Mouse (Mus musculus) liver, postnatal 0 days (tissue): ENCODE measurements around the gene Fbxo34. TPM values are rescaled to one million over a fixed set of nuclear protein-coding genes. Genes with fewer than 3 reads are reported as not detected.

ENCODE experiments used
- ATAC-seq: fragments of 200-750 bp; cut with Nextera tagmentation; 2 replicates; pipeline ENCODE4 v1.8.0; 2017; ENCODE audit warnings: mild to moderate bottlenecking, moderate library complexity
- DNase-seq: peaks from one replicate; pipeline ENCODE4 v3.0.0-alpha.2; 2016
- H3K27ac ChIP-seq: fragments of 300-500 bp; sonication (generic); 2 replicates; pipeline ENCODE4 v1.5.1; 2014; ENCODE audit warnings: antibody characterized with exemption, moderate library complexity, mild to moderate bottlenecking, low read depth
- H3K27me3 ChIP-seq: fragments of 300-500 bp; sonication (generic); 2 replicates; pipeline ENCODE4 v1.6.1; 2014; ENCODE audit warnings: low read length, control low read depth, mixed read lengths; ENCODE audit not compliant: insufficient read depth
- H3K36me3 ChIP-seq: fragments of 300-500 bp; sonication (generic); replicated peaks from 2 replicates; pipeline ENCODE4 v1.6.1; 2014; ENCODE audit warnings: mild to moderate bottlenecking, control low read depth, low read length, moderate library complexity, mixed read lengths; ENCODE audit not compliant: insufficient read depth
- H3K4me1 ChIP-seq: fragments of 300-500 bp; sonication (generic); 2 replicates; pipeline ENCODE4 v1.6.1; 2014; ENCODE audit warnings: antibody characterized with exemption, mild to moderate bottlenecking, control low read depth; ENCODE audit not compliant: insufficient read depth
- H3K4me2 ChIP-seq: fragments of 300-500 bp; sonication (generic); 2 replicates; pipeline ENCODE4 v1.6.1; 2014; ENCODE audit warnings: low read depth, mild to moderate bottlenecking, low read length, moderate library complexity, mixed read lengths
- H3K4me3 ChIP-seq: fragments of 300-500 bp; sonication (generic); 2 replicates; pipeline ENCODE4 v1.5.1; 2014; ENCODE audit warnings: low read depth, low read length
- H3K9ac ChIP-seq: fragments of 300-500 bp; sonication (generic); replicated peaks from 2 replicates; pipeline ENCODE4 v1.6.1; 2014; ENCODE audit warnings: mild to moderate bottlenecking, moderate library complexity
- H3K9me3 ChIP-seq: fragments of 300-500 bp; sonication (generic); 2 replicates; pipeline ENCODE4 v1.6.1; 2016; ENCODE audit warnings: mild to moderate bottlenecking, control low read depth, low read length, mixed read lengths
- CTCF ChIP-seq: sonication (generic); IDR thresholded peaks from 2 replicates; pipeline ENCODE4 v1.5.1; 2016; ENCODE audit warnings: antibody characterized with exemption, low read depth
- EP300 ChIP-seq: IDR thresholded peaks from 2 replicates; pipeline ENCODE4 v1.6.1; 2016; ENCODE audit warnings: antibody characterized with exemption, low read depth, mild to moderate bottlenecking
- WGBS: fragments of 180-500 bp; shearing (Covaris S2); extraction: QIAGEN DNeasy Blood & Tissue Kit; methylation state at CpG from one replicate; pipeline ENCODE4 v1.1.7; 2014; ENCODE audit not compliant: insufficient replicate concordance; 5-methylcytosine and 5-hydroxymethylcytosine counted together
- polyA plus RNA-seq: library from polyadenylated mRNA; unstranded; fragments of >200 nt; fragmentation: Nextera tagmentation; extraction: Ambion mirVana; gene quantifications from 2 replicates; pipeline ENCODE4 v1.2.1, GENCODE M21; 2015

Fbxo34 gene
- polyA plus RNA-seq, 1 experiment from 2014 or later: 22.1 TPM

DNA sequence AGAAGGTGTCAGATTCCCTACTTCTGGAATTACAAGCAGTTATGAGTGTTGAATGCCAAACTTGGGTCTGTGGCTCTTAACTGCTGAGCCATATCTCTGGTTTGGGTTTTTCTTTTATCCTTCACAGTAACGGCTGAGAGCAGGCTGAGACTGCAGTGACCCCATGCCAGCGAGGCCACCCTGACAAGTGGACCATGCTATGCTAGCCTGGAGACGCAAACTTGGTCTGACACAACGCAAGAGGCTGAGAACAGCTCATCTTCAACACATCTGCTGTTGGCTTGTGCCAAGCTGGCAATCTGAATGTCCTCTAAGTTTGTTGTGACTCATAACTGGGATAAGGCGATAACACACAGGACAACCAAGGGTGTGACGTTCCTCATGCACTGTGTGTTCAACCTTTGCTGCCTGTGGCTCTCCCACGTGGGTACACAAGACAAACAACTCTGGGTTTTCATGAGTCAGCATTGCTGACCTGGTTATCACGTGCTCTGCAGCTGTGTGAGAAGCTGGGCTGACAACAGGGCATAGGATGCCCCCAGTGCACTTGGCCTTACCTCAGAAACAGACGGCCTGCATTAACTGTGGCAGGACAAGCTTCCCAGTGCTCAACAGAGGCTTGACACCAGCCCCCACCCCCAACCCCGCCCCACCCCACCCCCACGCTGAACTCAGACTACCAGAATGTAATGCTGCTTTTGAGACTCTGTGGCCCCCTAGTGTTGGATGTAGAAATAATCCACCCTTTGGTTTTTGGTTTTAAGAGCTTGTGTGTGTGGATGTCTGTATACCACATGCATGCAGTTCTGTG is 83.3 kb downstream of the Fbxo34 start:
- peak overlapping the region; percentile 39 for H3K4me2 ChIP-seq
- H3K4me3 ChIP-seq: no peak overlapping the region
- H3K27ac ChIP-seq: peak overlapping the region; percentile 96
- no peaks in the 10 kb centered on the region for H3K27me3 ChIP-seq
- peaks cover 8% of the 10 kb centered on the region for H3K36me3 ChIP-seq
- DNase-seq (peak; percentile 86), ATAC-seq (peak; percentile 95)
- WGBS: 18% methylated on average over 11 of the region's 11 CpGs
- peak overlapping the region; percentile 47 for H3K9ac ChIP-seq
- H3K4me1 ChIP-seq: peaks cover 30% of the 10 kb centered on the region
- H3K9me3 ChIP-seq: no peaks in the 10 kb centered on the region
- TF ChIP-seq EP300 (peak; percentile 98), CTCF (peak; percentile 70)

DNA sequence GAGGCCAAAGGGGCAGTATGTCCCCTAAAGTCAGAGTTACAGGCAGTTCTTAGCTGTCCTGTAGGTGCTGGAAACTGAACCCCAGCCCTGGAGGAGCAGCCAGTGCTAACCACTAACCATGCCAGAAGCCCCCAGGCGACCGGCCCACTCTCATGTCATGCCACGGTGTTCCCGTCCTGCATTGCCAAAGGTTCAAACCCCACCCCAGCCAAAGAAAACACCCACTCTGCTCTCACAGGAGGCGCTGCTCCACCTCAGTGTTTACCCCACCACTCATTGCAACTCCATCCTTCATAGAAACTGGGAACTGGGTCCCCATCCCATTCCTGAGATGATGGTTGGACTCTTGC is 83.9 kb downstream of the Fbxo34 start:
- H3K4me3 ChIP-seq: no peak overlapping the region
- 78% methylated on average over 5 of the region's 5 CpGs for WGBS
- TF ChIP-seq CTCF (no peak), EP300 (no peak)
- H3K27me3 ChIP-seq: no peaks in the 10 kb centered on the region
- DNase-seq: no peak
- no peak for ATAC-seq
- H3K36me3 ChIP-seq: peaks cover 8% of the 10 kb centered on the region
- H3K4me2 ChIP-seq: peak overlapping the region; percentile 39
- peak overlapping the region; percentile 47 for H3K9ac ChIP-seq
- peak overlapping the region; percentile 96 for H3K27ac ChIP-seq
- no peaks in the 10 kb centered on the region for H3K9me3 ChIP-seq
- H3K4me1 ChIP-seq: peaks cover 29% of the 10 kb centered on the region

DNA sequence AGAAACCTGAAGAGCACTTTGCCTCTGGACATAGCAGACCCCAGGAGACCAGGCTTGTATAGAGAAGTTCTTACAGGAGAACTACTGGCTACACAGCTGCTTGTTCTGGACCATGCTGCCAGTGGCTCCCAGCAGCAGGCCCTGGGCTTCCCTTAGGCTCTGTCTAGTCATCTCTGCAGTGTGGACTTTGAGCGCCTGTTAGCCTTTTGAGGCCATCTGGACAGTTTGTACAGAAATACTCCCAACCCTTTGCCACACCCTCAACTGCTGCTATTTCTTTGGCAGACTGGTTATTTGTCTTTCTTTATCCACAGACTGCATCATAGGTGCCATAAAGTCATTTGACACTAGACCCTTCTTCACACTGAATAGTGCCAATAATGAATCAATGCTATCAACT is 84.9 kb downstream of the Fbxo34 start:
- H3K4me3 ChIP-seq: no peak overlapping the region
- H3K9me3 ChIP-seq: no peaks in the 10 kb centered on the region
- ATAC-seq (peak; percentile 28), DNase-seq (peak; percentile 49)
- H3K27ac ChIP-seq: peak overlapping the region; percentile 96
- peaks cover 29% of the 10 kb centered on the region for H3K4me1 ChIP-seq
- TF ChIP-seq EP300 (peak; percentile 20; the same call in 1 of the 2 replicates), CTCF (no peak)
- 71% methylated on average over 1 of the region's 1 CpGs for WGBS
- no peaks in the 10 kb centered on the region for H3K27me3 ChIP-seq
- peak overlapping the region; percentile 47 for H3K9ac ChIP-seq
- H3K36me3 ChIP-seq: peaks cover 8% of the 10 kb centered on the region
- H3K4me2 ChIP-seq: no peak overlapping the region

DNA sequence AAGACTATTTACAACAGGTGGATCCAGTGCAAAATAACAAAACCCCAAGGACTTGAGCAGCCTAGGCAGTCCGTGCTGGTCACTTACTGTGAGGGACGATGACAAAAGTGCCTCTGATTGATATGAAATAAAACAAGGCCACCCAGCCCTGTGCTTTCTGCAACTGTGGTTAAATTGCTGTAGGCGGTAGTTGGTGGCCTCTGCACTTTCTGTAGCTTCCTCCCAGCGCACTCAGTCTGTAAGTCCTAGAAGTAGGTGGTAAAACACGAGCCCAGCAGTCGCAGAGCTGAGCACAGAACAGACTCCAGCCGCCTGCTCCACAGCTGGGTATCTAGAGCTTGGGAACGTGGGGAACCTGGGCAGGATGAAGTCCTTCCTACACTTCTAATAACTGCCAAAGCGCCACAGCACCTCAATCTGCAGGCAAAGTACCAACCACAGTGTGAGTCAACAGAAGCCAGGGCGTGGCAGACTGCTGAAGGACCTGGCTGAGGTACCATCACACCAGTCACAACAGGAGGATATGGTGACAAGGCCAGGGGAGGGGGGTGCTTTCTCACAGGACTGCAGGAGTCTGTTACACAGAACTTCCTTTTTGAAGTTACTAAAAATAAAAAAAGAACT is 91.2 kb downstream of the Fbxo34 start:
- DNase-seq (no peak), ATAC-seq (no peak)

DNA sequence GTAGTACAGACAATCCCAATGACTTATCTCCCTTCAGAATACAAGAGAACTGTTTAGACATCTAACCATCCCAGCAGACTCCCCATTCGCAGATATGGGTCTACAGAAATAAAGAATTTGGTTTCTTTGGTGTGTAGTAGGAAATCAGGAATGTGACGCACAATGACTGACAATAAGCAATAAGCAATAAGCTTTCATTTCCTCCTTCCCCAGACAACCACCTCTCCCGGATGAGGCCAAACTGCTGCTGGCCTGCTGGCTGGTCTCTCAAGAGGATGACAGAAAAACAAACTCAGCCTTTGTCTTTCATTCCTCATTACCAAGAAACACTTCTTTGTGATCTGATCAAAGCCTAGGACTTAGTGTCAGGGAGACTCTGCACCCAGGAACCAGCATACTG is 92.1 kb downstream of the Fbxo34 start:
- Histone ChIP-seq H3K27ac (no peak overlapping the region), H3K36me3 (peaks cover 40% of the 10 kb centered on the region)
- no peak for ATAC-seq

More for the DNA sequence above, 91.2 kb downstream of the Fbxo34 start:
- no peak overlapping the region for H3K4me3 ChIP-seq
- peaks cover 32% of the 10 kb centered on the region for H3K36me3 ChIP-seq
- H3K4me1 ChIP-seq: peaks cover 4% of the 10 kb centered on the region; the same call in 1 of the 2 replicates
- 65% methylated on average over 10 of the region's 10 CpGs for WGBS
- no peak overlapping the region for H3K4me2 ChIP-seq
- H3K9me3 ChIP-seq: no peaks in the 10 kb centered on the region
- TF ChIP-seq CTCF: no peak
- TF ChIP-seq EP300: no peak
- H3K9ac ChIP-seq: no peak overlapping the region
- H3K27ac ChIP-seq: peak overlapping the region; percentile 24; the same call in 1 of the 2 replicates
- H3K27me3 ChIP-seq: no peaks in the 10 kb centered on the region

DNA sequence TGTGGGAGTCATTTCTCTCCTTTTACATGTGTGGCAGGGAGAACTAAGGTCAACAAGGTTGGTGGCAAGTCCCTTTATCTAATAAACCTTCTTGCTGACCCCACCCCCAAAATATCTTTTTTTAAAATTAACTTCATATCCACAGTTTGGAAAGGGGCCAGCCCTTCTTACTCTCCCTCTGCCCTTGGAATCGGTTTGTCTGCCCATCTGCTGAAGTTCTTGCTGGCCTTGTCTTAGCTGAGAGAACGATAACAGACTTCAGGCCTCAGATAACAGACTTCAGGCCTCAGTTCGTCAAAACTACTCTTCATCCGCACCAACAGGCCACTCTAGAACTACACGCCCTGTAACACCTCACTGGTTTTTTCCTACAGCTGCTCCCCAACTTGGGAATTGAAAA is 94.1 kb downstream of the Fbxo34 start:
- H3K9ac ChIP-seq: no peak overlapping the region
- TF ChIP-seq EP300 (peak; percentile 83), CTCF (no peak)
- 54% methylated on average over 5 of the region's 5 CpGs for WGBS
- H3K36me3 ChIP-seq: peaks cover 59% of the 10 kb centered on the region
- peaks cover 4% of the 10 kb centered on the region; the same call in 1 of the 2 replicates for H3K4me1 ChIP-seq
- DNase-seq (no peak), ATAC-seq (peak; percentile 72)
- H3K4me3 ChIP-seq: no peak overlapping the region
- H3K4me2 ChIP-seq: no peak overlapping the region; the same call in 1 of the 2 replicates
- peak overlapping the region; percentile 19; the same call in 1 of the 2 replicates for H3K27ac ChIP-seq
- no peaks in the 10 kb centered on the region for H3K27me3 ChIP-seq
- H3K9me3 ChIP-seq: no peaks in the 10 kb centered on the region

More for the DNA sequence above, 92.1 kb downstream of the Fbxo34 start:
- Histone ChIP-seq H3K4me1 (peaks cover 4% of the 10 kb centered on the region; the same call in 1 of the 2 replicates), H3K9me3 (no peaks in the 10 kb centered on the region), H3K4me2 (no peak overlapping the region), H3K9ac (no peak overlapping the region), H3K4me3 (no peak overlapping the region), H3K27me3 (no peaks in the 10 kb centered on the region)
- WGBS: 79% methylated on average over 3 of the region's 3 CpGs
- TF ChIP-seq EP300 (no peak), CTCF (no peak)
- no peak for DNase-seq
